Mouse (Mus musculus): ENCODE data around the gene Stoml2. TPM values are rescaled to one million over a fixed set of nuclear protein-coding genes. Genes with fewer than 3 reads are reported as not detected.

The Stoml2 gene
- total RNA-seq, 2 experiments from 2014 or later, result 101 TPM

DNA sequence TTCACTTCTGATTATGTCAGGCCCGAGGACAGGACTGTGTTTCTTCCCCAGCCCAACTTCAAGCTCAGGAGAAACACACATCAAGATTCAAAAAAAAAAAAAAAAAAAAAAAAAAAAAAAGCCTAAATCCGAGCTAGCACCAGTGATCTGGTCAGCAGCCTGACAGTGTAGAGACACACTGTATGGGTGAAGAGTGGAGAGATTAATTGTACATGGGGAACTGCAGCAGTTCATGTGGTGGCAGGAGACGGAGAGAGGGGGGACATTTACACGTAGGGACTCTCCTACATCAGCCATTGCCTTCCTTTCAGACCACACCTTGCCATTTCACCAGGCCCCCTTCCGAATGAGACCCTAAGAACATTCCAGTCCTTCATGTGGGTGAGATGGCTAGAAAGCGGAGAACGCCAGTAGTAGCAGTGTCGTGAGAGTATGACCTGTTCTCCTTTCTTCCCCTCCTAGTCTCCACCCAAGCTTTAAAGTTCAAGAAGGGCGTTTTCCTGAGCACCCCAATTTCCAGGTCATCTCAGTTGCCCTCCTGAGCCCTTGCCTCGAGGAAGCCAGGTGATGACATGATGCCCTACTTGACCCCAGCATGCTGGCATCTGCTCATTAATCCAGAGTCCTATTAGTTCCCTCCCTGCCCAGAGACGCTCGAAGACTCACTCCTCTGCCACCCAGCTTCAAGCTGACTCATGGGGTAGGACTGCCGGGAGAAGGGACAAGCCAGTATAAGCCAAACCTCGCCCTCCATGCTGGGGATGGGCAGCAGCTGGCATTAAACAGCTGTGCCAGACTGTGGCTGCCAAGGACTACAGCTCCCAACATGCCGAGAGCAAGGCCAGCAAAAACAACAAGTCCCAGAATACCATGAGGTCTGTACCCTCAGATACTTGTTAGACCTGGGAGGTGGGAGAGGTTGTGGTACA, 7.3 kb upstream of the Stoml2 start:
- DNase-seq (ENCODE audit: low spot score in 2 of 2), result peak; percentile 53 to 65

DNA sequence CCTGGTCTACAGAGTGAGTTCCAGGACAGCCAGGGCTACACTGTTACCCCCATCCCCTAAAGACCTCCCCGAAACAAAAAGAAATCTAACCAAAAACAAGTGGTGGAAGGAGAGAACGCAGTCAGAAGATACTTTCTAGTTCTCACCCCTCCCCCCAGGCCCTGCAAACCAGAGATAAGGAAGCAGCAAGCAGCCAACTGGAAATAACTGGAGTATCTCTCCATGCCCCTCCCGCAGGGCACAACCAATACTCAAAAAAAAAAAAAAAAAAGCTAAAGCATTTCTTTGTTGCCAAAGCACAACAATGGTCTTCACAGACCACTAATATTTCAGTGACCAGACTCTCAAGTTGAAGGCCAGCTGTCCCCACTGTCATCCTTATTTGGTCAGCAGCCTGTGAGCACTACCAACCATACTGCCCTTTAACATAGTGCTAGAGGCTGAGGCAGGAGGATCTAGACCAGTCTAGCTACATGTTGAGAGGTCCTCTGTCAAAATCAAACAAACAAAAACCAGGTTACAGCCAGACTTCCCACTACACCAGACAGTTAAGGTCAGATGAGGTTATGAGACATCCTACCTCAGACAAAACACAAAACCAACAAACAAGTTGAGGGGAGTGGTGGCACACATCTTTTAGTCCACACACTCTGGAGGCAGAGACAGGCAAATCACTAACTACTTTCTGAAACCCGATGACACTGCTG, 6.5 kb upstream of the Stoml2 start:
- DNase-seq (ENCODE audit: low spot score in 2 of 2), result no peak

- no peak for DNase-seq (ENCODE audit: low spot score in 2 of 2)
These were observed 4.8 kb upstream of the Stoml2 start for GRCm38 (mm10) chr4:43036356-43036755.

GRCm38 (mm10) chr4:43035851-43036250, 4.3 kb upstream of the Stoml2 start:
- no peak for DNase-seq (ENCODE audit: low spot score in 2 of 2)

GRCm38 (mm10) chr4:43033481-43033880, 2.0 kb upstream of the Stoml2 start:
- DNase-seq (ENCODE audit: low spot score in 2 of 2), result no peak

DNA sequence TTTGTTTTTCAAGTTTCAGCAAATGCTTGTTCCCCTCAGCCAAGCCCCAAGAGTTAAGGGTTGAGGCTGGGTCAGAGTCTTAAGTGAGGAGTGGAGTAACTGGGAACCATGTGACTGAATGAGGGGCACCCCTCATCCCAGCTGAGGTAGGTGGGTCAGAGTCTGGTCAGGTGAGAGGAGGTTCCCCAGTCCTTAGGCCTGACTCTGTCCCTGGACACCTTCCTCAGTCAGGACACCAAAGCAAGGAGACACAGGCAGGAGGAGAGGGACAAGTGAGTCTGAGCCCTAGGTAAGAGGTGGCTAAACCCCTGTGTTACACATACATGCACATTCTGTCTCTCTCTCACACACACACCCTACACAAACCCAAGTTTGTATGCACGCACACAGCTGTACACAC, 991 bp upstream of the Stoml2 start:
- DNase-seq (ENCODE audit: low spot score in 2 of 2), result no peak

GRCm38 (mm10) chr4:43030780-43031230, 705 bp downstream of the Stoml2 start:
- no peak for DNase-seq (ENCODE audit: low spot score in 2 of 2)

- no peak for DNase-seq (ENCODE audit: low spot score in 2 of 2)
These were observed 1.2 kb downstream of the Stoml2 start for GRCm38 (mm10) chr4:43030352-43030751.

GRCm38 (mm10) chr4:43029749-43030148, 1.8 kb downstream of the Stoml2 start:
- DNase-seq (ENCODE audit: low spot score in 2 of 2), result no peak

DNA sequence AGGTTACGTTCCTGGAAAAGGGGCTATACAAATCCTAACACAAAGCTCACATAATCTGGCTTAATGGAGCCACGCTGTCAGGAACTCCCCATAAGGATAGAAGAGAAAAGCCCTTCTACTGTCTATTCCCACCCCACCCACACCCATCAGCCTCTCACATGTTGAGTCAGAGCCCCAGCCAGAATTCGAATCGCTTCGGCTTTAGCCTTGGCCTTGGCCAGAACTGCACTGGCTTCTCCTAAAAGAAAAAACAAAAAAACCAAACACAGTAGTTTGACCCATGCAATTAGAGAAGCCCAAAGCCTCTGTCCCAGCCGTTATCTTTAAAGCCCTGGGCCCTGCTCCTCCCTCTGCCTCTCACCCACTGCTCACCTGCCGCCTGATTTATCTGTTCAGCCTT, 2.4 kb downstream of the Stoml2 start:
- DNase-seq (ENCODE audit: low spot score in 2 of 2), result no peak

- DNase-seq (ENCODE audit: low spot score in 2 of 2), result peak; percentile 97
These were observed 6.2 kb downstream of the Stoml2 start, which contains the start of gene Pigo for GRCm38 (mm10) chr4:43025084-43025960. Gene Pigo, minus strand, starts transcription at chr4:43025819.

- DNase-seq (ENCODE audit: low spot score in 2 of 2), result no peak
These were observed 6.8 kb downstream of the Stoml2 start for GRCm38 (mm10) chr4:43024673-43025072.

DNA sequence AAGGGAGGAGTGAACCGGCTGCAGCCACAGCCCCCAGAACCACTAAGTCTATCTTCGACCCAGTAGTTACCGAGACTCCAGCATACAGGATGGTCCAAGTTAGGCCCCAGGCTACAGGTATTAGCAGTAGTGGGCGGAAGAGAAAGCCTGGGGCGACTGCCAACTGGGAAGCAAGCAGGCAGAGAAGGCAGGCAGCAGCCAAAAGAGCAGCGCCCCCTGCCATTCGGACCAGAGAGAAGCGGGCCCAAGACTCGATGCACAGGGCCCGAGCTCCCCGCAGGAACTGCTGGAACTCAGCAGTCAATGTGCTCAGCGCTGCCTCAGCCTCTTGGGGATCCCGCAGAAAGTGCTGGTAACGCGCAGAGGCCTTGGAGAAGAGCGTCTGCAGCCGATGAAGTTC, 10.2 kb downstream of the Stoml2 start:
- DNase-seq (ENCODE audit: low spot score in 2 of 2), result no peak

DNA sequence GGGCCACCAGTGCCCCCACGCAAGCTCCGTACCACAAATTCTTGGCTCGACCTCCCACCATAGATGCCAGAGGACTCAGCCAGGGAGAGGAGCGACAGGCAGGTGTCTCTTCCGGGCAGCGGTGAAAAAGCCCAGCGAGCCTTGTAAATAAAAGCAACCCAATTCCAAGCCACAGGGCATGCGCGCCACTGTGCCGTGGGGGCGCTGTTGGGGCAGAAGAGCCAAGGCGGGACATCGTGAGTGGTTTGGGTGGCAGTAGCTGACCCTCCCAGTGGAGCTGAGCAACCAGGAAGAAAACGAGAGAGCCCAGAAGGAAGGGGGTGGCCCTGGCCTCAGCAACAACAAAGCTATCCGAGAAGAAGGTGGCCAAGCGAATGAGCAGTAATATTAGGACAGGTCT, 10.6 kb downstream of the Stoml2 start:
- no peak for DNase-seq (ENCODE audit: low spot score in 2 of 2)

GRCm38 (mm10) chr4:43019641-43020465, 11.7 kb downstream of the Stoml2 start:
- DNase-seq (ENCODE audit: low spot score in 2 of 2), result no peak

DNA sequence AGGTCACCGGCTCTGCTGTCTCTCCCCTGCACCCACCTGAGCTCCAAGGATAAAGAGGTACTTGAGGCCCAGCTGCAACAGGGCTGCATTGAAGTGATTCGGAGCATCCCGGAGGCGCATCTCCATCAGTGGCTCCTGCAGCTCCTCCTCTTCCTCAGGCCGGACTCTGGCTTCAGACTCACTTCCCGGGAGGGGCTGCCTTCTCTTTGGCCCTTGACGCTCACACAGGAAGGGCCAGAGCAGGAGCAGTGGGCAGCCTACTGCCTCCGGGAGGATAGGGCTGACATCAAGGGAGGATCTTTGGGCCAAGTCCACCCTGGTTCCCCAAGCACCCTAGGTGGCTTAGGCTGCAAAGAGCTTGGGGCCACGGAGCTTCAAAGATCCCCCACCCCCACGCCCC, 12.3 kb downstream of the Stoml2 start:
- no peak for DNase-seq (ENCODE audit: low spot score in 2 of 2)

DNA sequence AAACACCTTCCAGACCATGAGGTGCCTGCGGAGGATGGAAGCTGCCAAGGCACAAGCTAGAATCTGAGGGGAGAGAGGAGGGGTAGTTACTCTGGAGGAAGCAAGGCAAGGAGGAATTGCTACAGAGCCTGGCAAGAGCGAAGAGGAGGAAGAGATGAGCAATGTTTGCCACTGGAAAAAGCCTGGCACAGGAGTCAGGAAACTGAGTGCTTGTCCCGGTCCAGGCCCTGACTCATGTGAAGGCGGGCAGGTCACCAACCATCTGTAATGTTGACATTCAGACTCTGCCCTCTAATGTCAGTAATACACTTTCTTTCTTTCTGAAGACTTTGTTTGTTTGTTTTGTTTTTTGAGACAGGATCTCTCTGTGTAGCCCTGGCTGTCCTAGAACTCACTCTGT, 13.4 kb downstream of the Stoml2 start:
- no peak for DNase-seq (ENCODE audit: low spot score in 2 of 2)

DNA sequence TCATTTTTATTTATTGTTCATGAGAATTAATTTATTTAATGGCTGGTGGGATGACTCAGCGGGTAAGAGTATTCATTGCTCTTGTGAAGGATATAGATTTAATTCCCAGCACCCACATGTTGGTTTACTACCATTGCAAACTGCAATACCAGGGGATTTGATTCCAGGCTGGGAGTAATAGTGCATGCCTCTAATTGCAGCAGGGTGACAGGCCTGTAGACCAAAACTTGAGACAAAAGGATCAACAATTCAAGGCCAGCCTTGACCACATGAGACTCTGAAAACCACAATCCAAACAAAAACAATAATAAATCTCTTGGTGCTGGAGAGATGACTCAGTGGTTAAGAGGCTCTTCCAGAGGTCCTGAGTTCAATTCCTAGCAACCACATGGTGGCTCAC, 19.4 kb downstream of the Stoml2 start:
- DNase-seq (ENCODE audit: low spot score in 2 of 2), result no peak

- DNase-seq (ENCODE audit: low spot score in 2 of 2), result peak; percentile 73 to 82
These were observed 21.1 kb downstream of the Stoml2 start, which contains the start of gene Fancg for GRCm38 (mm10) chr4:43010161-43011038. Gene Fancg, minus strand, starts transcription at chr4:43010506.

Measured in layer of hippocampus, postnatal 10 days (tissue).